Mouse (Mus musculus) midbrain, embryonic 14.5 days (tissue): Measurements from ENCODE around the gene Axdnd1. TPM values are rescaled to one million over a fixed set of nuclear protein-coding genes. Genes with fewer than 3 reads are reported as not detected.
"Not testable (repeated sequence)": the region's sequence is repeated elsewhere in the genome, so short reads cannot be mapped to it uniquely, and the experiment has no call there.

Source experiments
- ATAC-seq: fragments of 200-750 bp; cut with Nextera tagmentation; 2 replicates; pipeline ENCODE4 v1.8.0; 2017; ENCODE audit warnings: moderate number of reproducible peaks, moderate library complexity; ENCODE audit not compliant: low FRiP score, low TSS enrichment
- DNase-seq: peaks from one replicate; pipeline ENCODE4 v3.0.0-alpha.2; 2015
- H3K27ac ChIP-seq: fragments of 300-500 bp; sonication (generic); replicated peaks from 2 replicates; pipeline ENCODE4 v1.5.1; 2014; ENCODE audit warnings: mild to moderate bottlenecking, low read depth, low read length, moderate library complexity
- H3K27me3 ChIP-seq: fragments of 300-500 bp; sonication (generic); 2 replicates; pipeline ENCODE4 v1.6.1; 2014; ENCODE audit warnings: low read length, control low read depth, mixed read lengths; ENCODE audit not compliant: control insufficient read depth, insufficient read depth
- H3K36me3 ChIP-seq: fragments of 300-500 bp; sonication (generic); 2 replicates; pipeline ENCODE4 v1.6.1; 2014; ENCODE audit warnings: low read length, control low read depth; ENCODE audit not compliant: control insufficient read depth, insufficient read depth
- H3K4me1 ChIP-seq: fragments of 300-500 bp; sonication (generic); 2 replicates; pipeline ENCODE4 v1.6.1; 2014; ENCODE audit warnings: mild to moderate bottlenecking, antibody characterized with exemption, low read length, control low read depth; ENCODE audit not compliant: control insufficient read depth, insufficient read depth
- H3K4me2 ChIP-seq: fragments of 300-500 bp; sonication (generic); 2 replicates; pipeline ENCODE4 v1.6.1; 2014; ENCODE audit warnings: mild to moderate bottlenecking, low read length, moderate library complexity
- H3K4me3 ChIP-seq: fragments of 300-500 bp; sonication (generic); replicated peaks from 2 replicates; pipeline ENCODE4 v1.5.1; 2014; ENCODE audit warnings: low read depth, low read length
- H3K9ac ChIP-seq: fragments of 300-500 bp; sonication (generic); replicated peaks from 2 replicates; pipeline ENCODE4 v1.6.1; 2014; ENCODE audit warnings: mild to moderate bottlenecking, low read length, moderate library complexity
- H3K9me3 ChIP-seq: fragments of 300-500 bp; sonication (generic); 2 replicates; pipeline ENCODE4 v1.6.1; 2016; ENCODE audit warnings: low read length, control low read depth, mixed read lengths; ENCODE audit not compliant: control insufficient read depth
- WGBS: fragments of 180-500 bp; shearing (Covaris S2); extraction: QIAGEN DNeasy Blood & Tissue Kit; methylation state at CpG from one replicate; pipeline ENCODE4 v1.1.7; 2014; 5-methylcytosine and 5-hydroxymethylcytosine counted together
- polyA plus RNA-seq: library from polyadenylated mRNA; unstranded; fragments of >200 nt; fragmentation: Nextera tagmentation; extraction: Ambion mirVana; gene quantifications from 2 replicates; pipeline ENCODE4 v1.2.1, GENCODE M21; 2014

Axdnd1 gene
- polyA plus RNA-seq, 1 experiment from 2014 or later, result 0.50 TPM

GRCm38 (mm10) chr1:156344433-156344832, 76.5 kb downstream of the Axdnd1 start:
- DNase-seq, result no peak
- Histone ChIP-seq H3K9ac (no peak overlapping the region), H3K36me3 (no peaks in the 10 kb centered on the region), H3K27me3 (no peaks in the 10 kb centered on the region), H3K4me3 (no peak overlapping the region), H3K4me2 (no peak overlapping the region), H3K9me3 (no peaks in the 10 kb centered on the region), H3K4me1 (no peaks in the 10 kb centered on the region), H3K27ac (no peak overlapping the region)
- 82% methylated on average over 4 of the region's 4 CpGs for WGBS
- no peak for ATAC-seq

- Histone ChIP-seq H3K9ac (no peak overlapping the region), H3K9me3 (no peaks in the 10 kb centered on the region), H3K27me3 (no peaks in the 10 kb centered on the region), H3K4me3 (no peak overlapping the region), H3K4me2 (no peak overlapping the region), H3K4me1 (no peaks in the 10 kb centered on the region), H3K27ac (no peak overlapping the region), H3K36me3 (no peaks in the 10 kb centered on the region)
- no peak for DNase-seq
- WGBS, result 79% methylated on average over 4 of the region's 4 CpGs
- ATAC-seq, result no peak
Observed at GRCm38 (mm10) chr1:156340847-156341246, 80.1 kb downstream of the Axdnd1 start.

GRCm38 (mm10) chr1:156323126-156323525, 97.8 kb downstream of the Axdnd1 start:
- Histone ChIP-seq H3K4me2 (no peak overlapping the region), H3K27ac (no peak overlapping the region), H3K4me1 (no peaks in the 10 kb centered on the region), H3K4me3 (no peak overlapping the region), H3K27me3 (no peaks in the 10 kb centered on the region), H3K9ac (no peak overlapping the region), H3K36me3 (no peaks in the 10 kb centered on the region), H3K9me3 (no peaks in the 10 kb centered on the region)
- no peak for ATAC-seq
- DNase-seq, result no peak
- 85% methylated on average over 9 of the region's 9 CpGs for WGBS

- no peaks in the 10 kb centered on the region for H3K9me3 ChIP-seq
- WGBS, result 3% methylated on average over 29 of the region's 29 CpGs
- H3K27ac ChIP-seq, result no peak within 1 kb of the TSS
- H3K36me3 ChIP-seq, result no peaks in the 10 kb centered on the region
- H3K27me3 ChIP-seq, result peaks cover 21% of the 10 kb centered on the region
- H3K4me3 ChIP-seq, result peak within 1 kb of the TSS; percentile 14; the same call in 1 of the 2 replicates
- H3K4me2 ChIP-seq, result peak within 1 kb of the TSS; percentile 43
- peaks cover 6% of the 10 kb centered on the region; the same call in 1 of the 2 replicates for H3K4me1 ChIP-seq
- ATAC-seq, result no peak
- no peak for DNase-seq
- no peak within 1 kb of the TSS for H3K9ac ChIP-seq
Observed at GRCm38 (mm10) chr1:156310630-156311029, 110.3 kb downstream of the Axdnd1 start, which contains the start of gene Nphs2. Nphs2 (plus strand) TSS chr1:156310727.

GRCm38 (mm10) chr1:156308595-156308994, 112.4 kb downstream of the Axdnd1 start:
- WGBS, result 74% methylated on average over 1 of the region's 1 CpGs
- no peak for DNase-seq
- Histone ChIP-seq H3K4me2 (no peak overlapping the region), H3K27me3 (peaks cover 34% of the 10 kb centered on the region), H3K4me1 (peaks cover 8% of the 10 kb centered on the region; the same call in 1 of the 2 replicates), H3K36me3 (no peaks in the 10 kb centered on the region), H3K4me3 (no peak overlapping the region), H3K9ac (no peak overlapping the region), H3K9me3 (no peaks in the 10 kb centered on the region), H3K27ac (no peak overlapping the region)
- no peak for ATAC-seq

- Histone ChIP-seq H3K9me3 (no peaks in the 10 kb centered on the region), H3K9ac (peak within 1 kb of the TSS; percentile 65), H3K27ac (no peak within 1 kb of the TSS), H3K36me3 (no peaks in the 10 kb centered on the region), H3K27me3 (peaks cover 34% of the 10 kb centered on the region), H3K4me2 (peak within 1 kb of the TSS; percentile 99), H3K4me1 (0 out of 2 replicates have a peak, but pooled peaks cover 3% of the 10 kb centered on the region), H3K4me3 (peak within 1 kb of the TSS; percentile 64)
- peak; percentile 86 for DNase-seq
- WGBS, result under 1% methylated on average over 78 of the region's 85 CpGs
- ATAC-seq, result peak; percentile 85
Observed at GRCm38 (mm10) chr1:156302911-156303749, 117.8 kb downstream of the Axdnd1 start, which contains the start of gene Tdrd5. Tdrd5 (minus strand) TSS chr1:156303664.

- H3K36me3 ChIP-seq, result no peaks in the 10 kb centered on the region
- no peaks in the 10 kb centered on the region for H3K9me3 ChIP-seq
- H3K4me1 ChIP-seq, result no peaks in the 10 kb centered on the region
- ATAC-seq, result no peak
- H3K4me3 ChIP-seq, result no peak overlapping the region
- no peak overlapping the region for H3K4me2 ChIP-seq
- no peaks in the 10 kb centered on the region for H3K27me3 ChIP-seq
- no peak for DNase-seq
- no peak overlapping the region for H3K9ac ChIP-seq
- H3K27ac ChIP-seq, result no peak overlapping the region
- 94% methylated on average over 6 of the region's 6 CpGs for WGBS
Observed at GRCm38 (mm10) chr1:156290016-156290415, 130.9 kb downstream of the Axdnd1 start.

GRCm38 (mm10) chr1:156289222-156289587, 131.8 kb downstream of the Axdnd1 start:
- not testable (repeated sequence) for H3K4me3 ChIP-seq, H3K9me3 ChIP-seq, H3K27me3 ChIP-seq, H3K9ac ChIP-seq, H3K27ac ChIP-seq, H3K36me3 ChIP-seq, H3K4me1 ChIP-seq, DNase-seq, H3K4me2 ChIP-seq, ATAC-seq
- whole genome bisulfite sequencing, result 75% methylated on average over 10 of the region's 10 CpGs
